Mouse (Mus musculus) cerebellum, postnatal 4 days (tissue): ENCODE results near the gene Uri1.
A peak's percentile ranks its signal among the peaks of the same experiment; 100 is the strongest.

Experiments used
- DNase-seq, 2 experiments: peaks; one replicate each; pipeline ENCODE4 v3.0.0; 2022; ENCODE audit warnings: low spot score in 2 of 2, mixed read lengths in 1 of 2

The Uri1 gene

DNA sequence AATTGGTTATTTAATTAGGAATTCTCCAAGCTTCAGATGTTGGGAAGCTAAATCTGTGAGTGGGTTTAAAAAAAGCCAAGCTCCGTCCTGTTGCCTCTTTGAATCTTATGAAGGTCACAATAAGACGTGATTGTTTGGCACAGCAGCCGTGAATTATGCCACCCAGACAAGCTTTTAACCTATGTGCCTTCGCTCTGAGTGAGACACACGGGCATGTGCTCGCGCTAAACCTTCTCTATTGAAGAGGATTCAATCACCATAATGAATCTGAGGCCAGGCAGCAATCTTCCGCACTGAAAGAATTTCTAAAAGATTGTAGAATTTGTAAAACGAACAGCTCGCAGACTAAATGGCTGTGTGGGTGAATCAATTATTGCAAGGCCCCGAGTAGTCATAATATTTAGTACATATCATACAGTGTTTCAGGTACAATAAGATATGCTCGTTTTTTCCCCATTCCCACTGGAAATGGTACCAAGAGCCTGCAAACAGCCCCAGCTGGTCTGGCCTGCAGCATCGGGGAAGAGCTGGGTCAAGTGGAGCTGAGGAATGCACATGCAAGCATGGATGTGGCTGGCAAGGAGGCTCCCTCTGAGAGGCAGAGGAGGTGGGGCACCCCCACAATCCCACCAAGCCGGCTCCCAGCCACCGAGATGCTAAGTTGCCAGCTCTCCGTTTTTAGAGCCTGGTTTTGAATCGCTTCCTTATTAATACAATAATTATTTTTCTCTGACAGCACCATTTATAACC lies 101.5 kb downstream of the Uri1 start:
- no peak for DNase-seq

DNA sequence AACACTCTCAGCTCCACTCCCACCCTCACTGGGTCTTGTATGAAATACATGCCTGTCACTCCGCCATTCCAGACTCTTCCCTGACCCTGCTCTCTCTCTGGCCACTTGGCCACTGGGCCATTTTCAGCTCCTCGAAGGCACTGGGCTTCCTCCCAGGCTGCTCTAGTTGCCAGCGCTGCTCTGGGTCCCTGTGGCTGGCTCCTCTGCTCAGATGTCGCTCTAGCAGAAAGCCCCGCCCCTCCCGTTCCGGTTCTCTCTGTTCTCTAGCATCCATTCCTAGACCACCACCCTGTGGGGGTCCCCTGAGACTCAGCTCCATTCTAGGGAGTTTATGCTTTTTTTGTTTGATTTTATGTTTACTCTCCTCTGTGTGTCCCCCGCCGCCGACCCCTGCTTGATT lies 104.4 kb downstream of the Uri1 start:
- DNase-seq, result no peak

DNA sequence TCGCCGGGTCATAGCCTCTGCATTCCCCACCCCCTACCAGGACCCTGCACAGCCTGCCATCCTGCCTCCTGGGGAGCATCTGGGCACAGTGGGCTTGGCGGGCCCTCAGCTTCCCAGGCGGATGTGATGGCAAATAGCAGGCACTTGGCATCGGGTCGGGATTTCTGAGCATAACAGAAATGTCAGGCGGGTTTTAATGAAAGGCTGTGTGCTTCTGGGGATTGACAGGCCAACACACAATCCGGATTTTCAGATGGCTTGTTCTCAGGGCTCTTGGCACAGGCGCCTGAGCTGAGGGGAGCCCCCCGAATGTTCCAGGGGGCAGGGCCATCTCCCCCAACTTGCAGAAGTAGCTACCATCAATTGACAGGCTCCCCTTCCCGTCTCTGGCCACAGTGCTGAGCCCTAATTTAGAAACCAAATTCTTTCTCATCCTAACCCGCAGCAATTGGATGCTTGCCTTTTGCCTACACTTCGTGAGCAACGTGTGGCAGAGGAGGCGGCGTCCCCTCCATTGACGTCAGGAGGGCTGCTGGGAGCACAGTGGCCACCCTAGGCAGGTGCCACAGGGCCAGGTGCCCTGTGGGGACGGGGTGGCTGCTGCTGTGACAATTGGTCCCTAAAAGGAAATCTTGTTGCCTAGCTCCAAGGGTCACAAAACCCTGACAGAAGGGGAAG lies 106.5 kb downstream of the Uri1 start:
- no peak for DNase-seq

DNA sequence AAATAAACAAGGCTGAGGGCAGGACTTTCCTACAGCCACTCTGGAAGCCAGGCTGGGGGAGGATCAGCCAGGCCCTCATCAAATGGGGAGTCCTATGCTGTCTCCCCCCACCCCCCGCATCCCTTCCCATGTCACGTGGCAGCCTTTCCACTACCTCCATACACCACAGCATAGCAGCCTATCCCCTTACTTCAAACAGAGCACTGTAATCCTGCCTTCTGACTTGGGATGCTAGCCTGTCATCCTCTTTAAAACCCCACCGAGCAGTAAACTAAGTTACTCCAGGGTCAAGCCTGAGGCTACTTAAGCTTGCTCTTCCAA lies 111.6 kb downstream of the Uri1 start:
- no peak for DNase-seq

DNA sequence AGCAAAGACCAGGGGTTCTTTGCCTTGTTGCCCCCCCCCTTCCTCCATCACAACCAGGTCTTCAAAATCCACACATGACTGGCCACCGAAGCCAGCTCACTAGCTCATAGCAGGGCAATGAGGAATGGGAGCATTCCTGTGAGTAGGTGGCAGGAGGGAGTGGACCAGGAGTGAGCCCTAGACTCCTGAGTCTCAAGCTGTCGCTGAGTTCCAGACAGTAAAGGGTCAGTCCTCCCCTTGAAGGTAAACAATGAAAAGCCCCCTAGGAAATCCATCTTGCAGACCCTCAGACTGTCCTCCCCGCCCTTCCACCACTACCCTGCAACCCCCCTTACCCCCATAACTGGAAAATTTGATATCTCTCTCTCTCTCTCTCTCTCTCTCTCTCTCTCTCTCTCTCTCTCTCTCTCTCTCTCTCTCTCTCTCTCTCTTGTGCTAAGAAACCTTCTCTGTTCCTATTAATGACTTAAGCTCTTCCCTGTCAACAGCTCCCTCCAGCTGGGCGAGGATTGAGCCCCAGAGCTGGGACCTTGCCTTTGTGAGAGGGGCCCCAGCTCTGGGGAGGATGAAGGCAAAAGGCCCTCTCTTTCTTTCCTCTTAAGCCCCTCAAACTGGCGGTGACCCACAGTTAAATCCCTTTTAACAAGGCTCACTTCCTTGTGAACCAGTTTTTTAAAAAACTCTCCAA lies 112.1 kb downstream of the Uri1 start:
- no peak for DNase-seq

DNA sequence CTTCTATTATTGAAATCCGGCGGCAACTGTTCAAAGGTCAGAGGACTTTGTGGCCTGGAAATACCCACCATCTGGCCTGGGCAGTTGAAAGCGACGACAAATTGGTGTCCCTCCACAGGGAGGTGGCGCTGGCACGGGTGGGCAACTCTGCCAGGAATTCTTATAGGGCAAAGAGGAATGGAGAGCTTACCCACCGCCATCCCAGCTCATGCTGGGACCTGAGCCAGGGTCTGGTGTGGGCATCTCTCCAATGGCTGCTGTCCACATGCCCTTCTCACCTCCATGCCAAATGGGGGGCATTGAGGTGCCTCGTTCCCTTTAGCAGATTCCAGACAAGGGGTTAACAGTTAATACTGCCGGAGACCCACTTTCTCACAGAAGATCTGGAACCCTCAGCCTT lies 113.2 kb downstream of the Uri1 start:
- peak in 1 of 2 experiments; percentile 55 for DNase-seq
